In the genomic region with DNA sequence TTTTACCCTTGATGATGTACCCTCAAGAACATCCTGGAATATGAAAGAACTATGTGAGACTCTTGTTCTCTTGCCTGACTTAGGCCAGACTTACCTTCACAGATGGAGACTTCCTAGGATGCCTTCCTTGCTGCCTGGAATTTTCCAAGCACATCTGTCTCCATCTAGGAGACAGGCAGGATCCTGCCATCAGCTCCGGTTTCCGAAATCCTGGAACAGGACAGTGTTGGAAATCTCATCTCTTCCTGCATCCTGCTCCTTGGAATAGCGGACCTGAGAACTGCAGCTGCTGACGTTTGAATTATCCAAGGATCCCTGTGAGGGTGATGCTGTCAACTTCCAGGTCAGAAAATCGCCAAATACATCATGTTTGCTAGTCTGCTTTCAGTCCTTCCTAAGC, we compare ENCODE assay signal across 22 mouse cellular contexts.
DNase-seq lines count a peak whose midpoint lies in the region; ATAC-seq lines count a peak whose summit lies in the region.
"Had no signal": no experiment of that assay in that cellular context is flagged by ENCODE, and none has a peak within 500 bp of the region (broad histone marks: within the 10 kb centered on the region; RNA-seq: fewer than 3 reads in every experiment).

No protein-coding gene starts in this region.

- DNase-seq in adrenal gland, adult (ENCODE audit: inconsistent age in 2 of 2, low spot score in 1 of 2): peak; percentile 23 to 55
- no peak for DNase-seq in adrenal gland, postnatal 10 days
- peak; percentile 51 for DNase-seq in kidney, adult 11 months
- DNase-seq in kidney, adult 9 months: peak; percentile 61
- peak; percentile 37 to 71 for DNase-seq in kidney, postnatal 36 days
- DNase-seq in frontal cortex, postnatal 10 days (ENCODE audit: low spot score in 2 of 2): no peak
- DNase-seq: B cell, adult 2 months; cerebellum, adult 11-12 months; cerebellum, adult 9-10 months; cerebellum, postnatal 25 days; gastrocnemius, postnatal 10 days; heart, adult 18-20 months; heart, postnatal 10 days; heart, postnatal 4 days had no signal

- H3K27me3 ChIP-seq in kidney, embryonic 16.5 days (ENCODE audit: insufficient read depth, low read length): peaks cover 57% of the 10 kb centered on the region

- no peak for ATAC-seq in kidney, embryonic 16.5 days (ENCODE audit: low FRiP score, low TSS enrichment)
- ATAC-seq: CD4-positive, CD25-positive, alpha-beta regulatory T cell, adult 4 months; forebrain, embryonic 15.5 days; hindbrain, embryonic 16.5 days had no signal

- no peaks in the 10 kb centered on the region for H3K36me3 ChIP-seq in kidney, embryonic 16.5 days (ENCODE audit: insufficient read depth, low read length)
- H3K36me3 ChIP-seq: embryonic facial prominence, embryonic 12.5 days; forebrain, embryonic 15.5 days; G1E; heart, embryonic 10.5 days; hindbrain, embryonic 12.5 days had no signal

- WGBS in kidney, embryonic 16.5 days: 64% methylated on average over 5 of the region's 5 CpGs

- no peak overlapping the region for H3K4me2 ChIP-seq in kidney, embryonic 16.5 days (replicated peaks; ENCODE audit: low read depth, low read length)
- H3K4me2 ChIP-seq: embryonic facial prominence, embryonic 12.5 days; forebrain, embryonic 15.5 days; hindbrain, embryonic 12.5 days had no signal

- H3K9me3 ChIP-seq in kidney, embryonic 16.5 days (ENCODE audit: low read length): no peaks in the 10 kb centered on the region
- H3K9me3 ChIP-seq: embryonic facial prominence, embryonic 12.5 days; forebrain, embryonic 15.5 days; heart, embryonic 10.5 days; hindbrain, embryonic 12.5 days had no signal

- H3K9ac ChIP-seq in kidney, embryonic 16.5 days (replicated peaks; ENCODE audit: low read length): no peak overlapping the region
- H3K9ac ChIP-seq: embryonic facial prominence, embryonic 12.5 days; forebrain, embryonic 15.5 days; hindbrain, embryonic 12.5 days had no signal

- no peaks in the 10 kb centered on the region for H3K4me1 ChIP-seq in kidney, embryonic 16.5 days (ENCODE audit: insufficient read depth, low read length)
- H3K4me1 ChIP-seq: embryonic facial prominence, embryonic 12.5 days; forebrain, embryonic 15.5 days had no signal

- no peak overlapping the region for H3K4me3 ChIP-seq in kidney, embryonic 16.5 days (ENCODE audit: low read length)
- H3K4me3 ChIP-seq: embryonic facial prominence, embryonic 12.5 days; forebrain, embryonic 15.5 days; heart, embryonic 10.5 days; hindbrain, embryonic 12.5 days had no signal

- no peak overlapping the region for H3K27ac ChIP-seq in kidney, embryonic 16.5 days (ENCODE audit: low read length)
- H3K27ac ChIP-seq: embryonic facial prominence, embryonic 12.5 days; forebrain, embryonic 15.5 days; heart, embryonic 10.5 days; hindbrain, embryonic 12.5 days had no signal

Comparison
In these comparisons a context has a peak if more than half of its experiments do, and no peak if none do; other contexts are left out.
1. DNase-seq: peak in adrenal gland, adult (2 of 2), kidney, adult 11 months (single experiment), kidney, adult 9 months (single experiment) and kidney, postnatal 36 days (2 of 2); none in adrenal gland, postnatal 10 days (single experiment) and frontal cortex, postnatal 10 days (0 of 2).